Mouse (Mus musculus): ENCODE data around the gene Gm10778.

DNA sequence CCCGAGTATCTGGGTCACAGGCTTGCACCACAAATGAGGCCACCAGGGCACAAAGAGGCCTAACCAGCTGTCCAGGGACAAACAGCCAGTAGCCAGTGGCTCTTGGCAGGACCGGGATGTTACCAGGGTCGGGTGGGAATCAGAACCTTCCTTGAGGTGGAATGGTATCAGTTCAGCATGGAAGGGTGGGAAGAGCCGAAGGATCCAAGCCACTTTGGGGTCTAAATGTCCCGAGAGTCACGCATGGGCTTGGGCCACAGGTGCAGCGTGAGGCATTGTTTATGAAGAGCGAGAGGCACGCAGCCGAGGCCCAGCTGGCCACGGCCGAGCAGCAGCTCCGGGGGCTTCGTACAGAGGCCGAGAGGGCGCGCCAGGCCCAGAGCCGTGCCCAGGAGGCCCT is 4.1 kb upstream of the Gm10778 start:
- TF ChIP-seq POLR2A (IDR thresholded peaks at IDR 0.05; ENCODE audit: control insufficient read depth, low read depth, low read length) (no peak), CTCF (IDR thresholded peaks at IDR 0.05; ENCODE audit: control insufficient read depth, insufficient read depth, insufficient replicate concordance, low read depth, low read length) (no peak)

Data from testis, adult 2 months (tissue).